Mouse (Mus musculus): ENCODE data around the gene Sobp.

Sobp gene

GRCm38 (mm10) chr10:42995484-42995895 lies 178.8 kb downstream of the Sobp start:
- DNase-seq (ENCODE audit: extremely low spot score), result peak; percentile 57

GRCm38 (mm10) chr10:42994331-42994782 lies 180.0 kb downstream of the Sobp start:
- DNase-seq (ENCODE audit: extremely low spot score), result no peak

GRCm38 (mm10) chr10:42991018-42991417 lies 183.3 kb downstream of the Sobp start:
- DNase-seq (ENCODE audit: extremely low spot score), result no peak

- peak; percentile 81 for DNase-seq (ENCODE audit: extremely low spot score)
Observed at GRCm38 (mm10) chr10:42989910-42990309, 184.4 kb downstream of the Sobp start.

- DNase-seq (ENCODE audit: extremely low spot score), result no peak
Observed at GRCm38 (mm10) chr10:42988627-42989026, 185.7 kb downstream of the Sobp start.

GRCm38 (mm10) chr10:42987594-42988052 lies 186.7 kb downstream of the Sobp start:
- DNase-seq (ENCODE audit: extremely low spot score), result peak; percentile 79

- DNase-seq (ENCODE audit: extremely low spot score), result no peak
Observed at GRCm38 (mm10) chr10:42984886-42985285, 189.4 kb downstream of the Sobp start.

- DNase-seq (ENCODE audit: extremely low spot score), result no peak
Observed at GRCm38 (mm10) chr10:42980999-42981757, 193.2 kb downstream of the Sobp start.

GRCm38 (mm10) chr10:42978346-42978745 lies 196.0 kb downstream of the Sobp start:
- no peak for DNase-seq (ENCODE audit: extremely low spot score)

GRCm38 (mm10) chr10:42976577-42976976 lies 197.8 kb downstream of the Sobp start:
- DNase-seq (ENCODE audit: extremely low spot score), result no peak

- no peak for DNase-seq (ENCODE audit: extremely low spot score)
Observed at GRCm38 (mm10) chr10:42973537-42973936, 200.8 kb downstream of the Sobp start.

- peak; percentile 82 for DNase-seq (ENCODE audit: extremely low spot score)
Observed at GRCm38 (mm10) chr10:42972504-42973172, 201.7 kb downstream of the Sobp start.

GRCm38 (mm10) chr10:42968332-42968731 lies 206.0 kb downstream of the Sobp start:
- DNase-seq (ENCODE audit: extremely low spot score), result no peak

GRCm38 (mm10) chr10:42963061-42963460 lies 211.3 kb downstream of the Sobp start:
- no peak for DNase-seq (ENCODE audit: extremely low spot score)

GRCm38 (mm10) chr10:42962655-42963054 lies 211.7 kb downstream of the Sobp start:
- no peak for DNase-seq (ENCODE audit: extremely low spot score)

- DNase-seq (ENCODE audit: extremely low spot score), result no peak
Observed at GRCm38 (mm10) chr10:42962181-42962601, 212.1 kb downstream of the Sobp start.

GRCm38 (mm10) chr10:42961771-42962170 lies 212.6 kb downstream of the Sobp start:
- no peak for DNase-seq (ENCODE audit: extremely low spot score)

GRCm38 (mm10) chr10:42958686-42959085 lies 215.6 kb downstream of the Sobp start:
- no peak for DNase-seq (ENCODE audit: extremely low spot score)

- DNase-seq (ENCODE audit: extremely low spot score), result peak; percentile 83
Observed at GRCm38 (mm10) chr10:42957881-42958651, 216.3 kb downstream of the Sobp start.

- no peak for DNase-seq (ENCODE audit: extremely low spot score)
Observed at GRCm38 (mm10) chr10:42955205-42955604, 219.1 kb downstream of the Sobp start.

- no peak for DNase-seq (ENCODE audit: extremely low spot score)
Observed at GRCm38 (mm10) chr10:42953601-42954000, 220.7 kb downstream of the Sobp start.

Measured in embryo, embryonic 9.5 days (tissue).